Mouse (Mus musculus) ZHBTc4 (cell line): ENCODE measurements at regions not wholly inside any gene's neighbourhood (a gene's known extent, or its start where the extent isn't known, plus 50 kb on each side); places are given as distances from the start of the nearest gene placed in this dataset.
"Not testable (repeated sequence)": the region's sequence is repeated elsewhere in the genome, so short reads cannot be mapped to it uniquely, and the experiment has no call there.

Source experiments
- DNase-seq: peaks from one replicate; pipeline ENCODE4 v3.0.0-alpha.2; 2011; ENCODE audit warnings: low read depth, low spot score

- DNase-seq = no peak
Measured at GRCm38 (mm10) chr12:15654585-15654984, 162.1 kb downstream of the Trib2 start.

GRCm38 (mm10) chr12:15653357-15653763, 163.4 kb downstream of the Trib2 start:
- no peak for DNase-seq

DNA sequence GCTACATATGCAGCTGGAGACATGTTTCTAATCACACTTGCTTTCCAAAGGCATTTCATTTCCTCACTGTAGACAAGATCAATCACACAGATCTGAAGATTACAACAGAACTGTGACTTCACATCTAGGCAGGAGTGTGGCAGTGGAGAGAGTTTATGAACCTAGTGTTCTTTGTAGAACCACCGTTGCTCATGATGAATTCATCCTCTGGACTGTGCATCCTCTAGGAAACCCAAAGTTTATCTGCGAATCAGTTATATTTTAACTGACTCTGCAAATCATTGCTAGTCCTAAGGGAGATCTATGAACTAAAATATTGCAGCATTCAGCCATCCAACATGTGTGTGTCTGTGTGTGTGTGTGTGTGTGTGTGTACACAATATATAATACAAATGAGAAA, 165.4 kb downstream of the Trib2 start:
- DNase-seq = no peak

- DNase-seq = no peak
Measured at GRCm38 (mm10) chr12:15649906-15650305, 166.8 kb downstream of the Trib2 start.

GRCm38 (mm10) chr12:15649226-15649625, 167.5 kb downstream of the Trib2 start:
- DNase-seq = no peak

DNA sequence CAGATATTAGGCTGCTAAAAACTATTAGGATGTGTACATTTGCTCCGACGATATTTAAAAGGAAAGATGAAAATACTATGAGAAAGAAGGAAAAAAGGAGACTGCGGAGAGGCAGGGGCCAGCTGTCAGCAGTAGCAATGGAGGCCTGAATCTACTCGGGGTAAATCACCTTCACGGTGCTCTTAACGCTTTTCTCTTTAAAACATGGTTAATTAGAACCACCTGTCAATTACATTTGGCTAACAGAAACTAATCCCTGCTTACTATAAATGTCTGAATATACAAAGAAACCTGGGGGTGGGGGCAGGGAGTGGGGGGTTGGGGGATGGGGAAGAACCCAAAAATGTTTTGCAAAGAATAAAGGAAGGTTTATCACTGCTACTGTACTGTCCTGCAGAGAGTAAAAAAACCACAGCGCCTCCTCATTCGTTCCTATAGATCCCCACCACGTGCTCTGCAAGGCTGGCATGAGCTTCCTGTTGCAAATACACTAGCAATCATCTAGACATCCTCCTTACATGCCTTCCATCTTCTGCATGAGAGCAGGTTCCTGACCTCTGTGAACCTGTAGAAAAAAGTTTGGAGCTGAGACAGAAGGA, 172.5 kb downstream of the Trib2 start:
- no peak for DNase-seq

- no peak for DNase-seq
Measured at GRCm38 (mm10) chr12:15643669-15644068, 173.1 kb downstream of the Trib2 start.

GRCm38 (mm10) chr12:15640320-15640719, 176.4 kb downstream of the Trib2 start:
- no peak for DNase-seq

DNA sequence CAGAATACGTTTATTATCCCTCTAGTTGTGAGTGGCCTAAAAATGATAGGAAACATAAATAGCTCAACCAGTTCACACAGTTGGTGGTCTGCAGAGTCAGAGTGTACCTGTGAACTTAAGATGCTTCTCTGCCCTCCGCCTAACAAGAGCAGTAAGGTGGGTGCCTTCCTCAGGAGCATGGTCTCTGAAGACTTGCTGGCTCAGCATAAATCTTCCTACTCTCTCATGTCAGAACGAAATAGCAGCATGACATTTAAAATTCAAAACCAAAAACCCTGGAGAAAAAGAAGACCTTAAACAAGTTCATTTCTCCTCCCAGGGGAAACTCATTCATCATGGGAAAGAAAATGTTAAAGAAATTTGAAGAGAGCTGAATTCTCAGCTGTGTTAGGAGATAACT, 186.8 kb downstream of the Trib2 start:
- DNase-seq = no peak

DNA sequence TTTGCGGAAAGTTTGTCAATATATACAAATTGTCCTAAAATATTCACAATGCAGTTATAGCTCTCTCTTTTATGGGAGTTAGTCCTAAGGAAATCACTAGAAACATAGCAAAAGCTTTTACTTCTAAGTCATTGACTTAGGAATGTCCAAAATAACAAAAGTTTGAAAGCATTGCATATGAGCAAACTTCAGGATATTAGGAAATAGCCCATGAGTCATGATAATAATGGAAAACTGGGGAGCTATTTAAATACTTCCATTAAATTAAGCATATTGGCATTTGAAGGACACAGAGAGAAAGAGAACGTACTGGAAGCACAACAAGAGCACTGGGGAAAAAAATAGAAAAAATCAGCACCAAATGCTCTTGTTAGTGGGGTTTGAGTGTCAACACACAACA, 197.2 kb downstream of the Trib2 start:
- no peak for DNase-seq

GRCm38 (mm10) chr12:15617312-15617711, 199.4 kb downstream of the Trib2 start:
- no peak for DNase-seq

GRCm38 (mm10) chr12:15611847-15612580, 204.7 kb downstream of the Trib2 start:
- no peak for DNase-seq

DNA sequence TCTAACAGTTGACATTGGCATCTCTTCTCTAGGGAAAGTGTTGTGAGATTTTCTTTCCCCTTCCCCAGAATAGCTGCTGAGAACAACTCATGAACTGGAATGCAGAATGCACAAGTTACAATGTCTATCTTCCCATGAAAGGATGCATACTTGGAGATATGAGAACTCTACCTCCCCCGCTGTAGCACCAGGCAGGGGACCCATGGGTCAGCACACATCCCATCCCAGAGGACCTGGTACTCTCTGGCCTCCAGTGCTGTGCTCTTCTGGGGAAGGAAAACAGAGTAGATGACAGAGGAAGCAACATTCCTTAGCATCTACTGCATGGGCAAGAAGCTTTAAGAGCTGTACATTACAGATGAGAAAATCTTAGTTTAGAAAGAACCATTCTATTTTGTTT, 209.6 kb downstream of the Trib2 start:
- no peak for DNase-seq

GRCm38 (mm10) chr12:15606095-15606494, 210.6 kb downstream of the Trib2 start:
- no peak for DNase-seq

DNA sequence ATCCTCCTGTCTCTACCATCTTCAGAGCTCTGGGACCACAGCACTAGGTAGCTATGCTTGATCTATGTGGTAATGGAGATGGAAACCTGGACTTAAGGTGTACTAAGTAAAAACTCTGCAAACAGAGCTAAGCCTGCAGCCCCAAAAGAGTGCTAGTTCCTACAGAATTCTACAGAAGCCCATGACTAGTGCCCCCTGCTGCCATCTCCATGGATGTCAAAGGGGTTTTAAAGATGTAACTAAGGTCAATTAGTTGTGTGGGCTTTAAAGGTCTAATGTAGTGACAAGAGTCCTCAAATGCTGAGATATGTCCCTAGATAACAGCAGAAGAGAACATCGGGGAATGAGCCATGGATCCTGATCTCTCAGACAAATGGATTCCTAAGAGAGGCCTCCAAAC, 212.1 kb downstream of the Trib2 start:
- no peak for DNase-seq

DNA sequence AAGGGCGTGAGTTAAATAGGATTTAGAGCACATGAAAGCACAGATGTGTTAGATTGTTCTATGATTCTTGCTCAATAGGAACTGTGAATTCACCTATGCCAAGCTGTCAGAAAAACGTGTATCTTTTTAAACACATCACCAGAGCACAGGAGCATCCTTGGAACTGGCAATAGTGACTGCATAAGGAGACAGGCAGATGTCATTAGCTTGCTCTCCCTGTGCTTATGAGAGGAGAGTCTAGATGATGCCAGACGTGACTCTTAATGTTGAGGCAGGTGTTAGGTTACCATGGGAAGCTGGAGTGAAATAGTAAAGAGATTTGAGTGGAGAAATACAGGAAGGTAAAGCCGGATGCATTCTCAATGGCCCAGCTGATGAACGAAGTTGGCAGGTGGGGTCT, 212.8 kb downstream of the Trib2 start:
- DNase-seq = no peak

DNA sequence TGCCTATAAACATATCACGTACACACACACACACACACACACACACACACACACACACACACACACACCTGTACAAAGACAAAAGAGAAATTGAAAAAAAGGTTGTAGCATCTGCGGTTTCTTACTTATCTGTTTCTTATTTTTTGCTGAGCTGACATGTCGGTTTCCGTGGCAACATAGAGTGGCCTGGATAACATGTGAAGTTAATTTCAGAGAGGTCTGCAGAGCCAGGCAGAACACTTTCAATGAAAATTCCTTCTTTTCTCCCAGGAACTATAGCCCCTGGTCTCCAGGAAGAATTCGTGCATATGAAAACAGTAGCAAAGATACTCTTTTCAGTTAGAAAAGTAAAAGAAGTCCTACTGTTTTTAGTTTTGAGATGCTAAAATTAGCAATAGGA, 213.4 kb downstream of the Trib2 start:
- no peak for DNase-seq

DNA sequence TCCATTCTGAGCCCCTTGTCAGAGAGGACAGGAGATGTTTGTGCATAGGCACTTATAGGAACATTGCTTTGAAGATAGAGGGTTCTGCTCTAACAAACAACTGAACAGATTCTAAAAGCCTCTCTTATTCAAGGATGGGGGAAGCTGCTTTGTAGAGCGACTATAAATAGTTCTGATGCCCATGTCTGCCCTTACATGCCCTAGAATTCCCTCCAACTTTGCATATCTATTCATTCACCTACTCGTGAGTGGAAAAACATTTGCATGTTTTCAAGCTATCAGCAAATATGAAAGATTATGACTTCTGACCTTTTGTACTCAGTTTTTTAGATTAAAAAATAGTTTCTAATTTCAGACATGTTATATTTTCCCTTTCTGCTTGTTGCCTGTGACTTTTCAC, 222.0 kb downstream of the Trib2 start:
- DNase-seq = no peak

DNA sequence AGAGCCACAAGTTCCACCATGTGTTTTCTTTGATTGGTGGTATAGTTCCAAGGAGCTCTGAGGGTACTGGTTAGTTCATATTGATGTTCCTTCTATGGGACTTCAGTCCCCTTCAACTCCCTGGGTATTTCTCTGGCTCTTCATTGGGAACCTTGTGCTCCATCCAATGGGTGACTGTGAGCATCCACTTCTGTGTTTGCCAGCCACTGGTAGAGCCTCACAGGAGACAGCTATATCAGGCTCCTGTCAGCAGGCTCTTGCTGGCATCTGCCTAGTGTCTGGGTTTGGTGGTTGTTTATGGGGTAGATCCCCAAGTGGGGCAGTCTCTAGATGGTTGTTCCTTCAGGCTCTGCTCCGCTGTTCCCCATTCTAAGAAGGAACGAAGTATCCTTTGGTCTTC, 228.9 kb downstream of the Trib2 start:
- DNase-seq = not testable (repeated sequence)

- no peak for DNase-seq
Measured at GRCm38 (mm10) chr12:15586706-15587442, 229.8 kb downstream of the Trib2 start.

- no peak for DNase-seq
Measured at GRCm38 (mm10) chr12:15585845-15586244, 230.9 kb downstream of the Trib2 start.

DNA sequence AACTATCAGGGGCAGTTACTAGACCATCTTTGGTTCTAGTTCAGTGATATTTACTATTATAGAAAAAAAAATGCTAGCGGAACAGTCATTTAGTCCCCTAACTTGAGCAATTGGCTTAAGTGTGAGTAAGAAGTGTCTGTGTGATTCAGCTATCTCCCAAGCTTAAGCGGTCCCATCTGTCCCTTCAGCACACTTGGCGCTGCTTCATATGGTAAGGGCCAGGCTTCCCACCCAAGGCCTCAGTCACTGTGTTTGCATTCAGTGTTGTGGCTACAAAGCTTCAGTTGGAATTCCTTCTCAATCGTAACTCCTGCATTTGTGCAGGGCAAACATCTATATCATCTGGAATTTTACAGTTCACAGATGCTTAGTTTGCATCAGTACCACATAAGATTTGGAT, 232.0 kb downstream of the Trib2 start:
- DNase-seq = no peak

DNA sequence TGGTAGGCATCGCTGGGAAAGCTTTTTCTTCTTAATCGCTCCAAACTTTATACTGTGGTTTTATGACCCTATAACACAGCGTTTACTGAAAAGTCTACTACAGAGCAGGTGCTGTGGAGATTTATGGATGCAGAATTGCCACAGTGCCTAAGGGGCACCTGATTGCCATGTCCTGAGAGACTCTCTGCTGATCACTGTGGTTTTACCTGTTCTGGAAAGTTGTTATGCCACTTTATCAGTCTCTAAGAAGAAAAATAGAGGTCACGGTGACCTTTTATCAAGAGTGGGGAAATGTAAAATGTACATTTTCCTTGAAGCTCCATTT, 250.0 kb downstream of the Trib2 start:
- no peak for DNase-seq
